Mouse (Mus musculus) right cerebral cortex, postnatal 4 days (tissue): Measurements from ENCODE around the gene Lrrn1.
A peak's percentile ranks its signal among the peaks of the same experiment; 100 is the strongest.

ENCODE experiments used
- DNase-seq: peaks from one replicate; pipeline ENCODE4 v3.0.0-alpha.2; 2022

The Lrrn1 gene

GRCm38 (mm10) chr6:107528877-107529864 is at the start of gene Lrrn1:
Gene Lrrn1, plus strand, starts transcription at chr6:107529768.
- DNase-seq, result peak; percentile 78

DNA sequence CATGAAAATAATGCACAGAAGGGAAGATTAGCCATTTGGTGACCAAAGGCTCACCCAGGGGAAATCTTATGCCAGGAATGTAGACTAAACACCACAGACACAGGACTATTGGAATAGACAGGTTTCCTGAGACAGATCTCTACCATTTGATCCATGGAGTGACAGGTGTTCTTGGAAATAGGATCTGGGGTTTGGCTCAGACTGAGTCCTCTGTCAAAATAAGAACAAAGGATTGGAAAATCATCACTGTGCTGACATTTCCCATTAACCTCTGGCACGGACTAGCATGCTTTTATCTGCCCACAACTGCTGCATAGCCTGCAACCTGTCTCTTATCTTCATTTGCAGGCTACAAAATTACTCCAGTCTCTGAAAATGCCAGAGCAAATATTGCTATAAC is 35.1 kb upstream of the Lrrn1 start:
- no peak for DNase-seq

DNA sequence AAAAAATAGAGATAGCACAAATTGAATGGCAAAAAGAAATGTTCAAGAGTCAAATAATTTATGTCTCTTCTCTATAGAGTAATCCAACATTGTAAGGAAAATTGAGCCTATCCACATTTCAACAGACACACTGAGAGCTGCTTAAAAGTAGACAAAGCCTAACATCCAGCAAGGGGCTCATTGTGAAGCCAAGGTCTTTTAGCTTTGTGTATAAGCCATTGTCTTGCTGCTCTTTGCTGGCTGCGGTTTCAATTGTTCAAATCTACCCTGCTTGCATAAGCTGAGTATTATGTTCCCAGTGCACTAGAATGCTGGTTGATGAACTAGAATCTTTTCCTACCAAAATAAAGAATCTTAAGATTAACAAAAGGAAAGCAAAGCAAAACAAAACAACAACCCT is 33.7 kb upstream of the Lrrn1 start:
- DNase-seq, result no peak

GRCm38 (mm10) chr6:107513716-107514115 is 15.9 kb upstream of the Lrrn1 start:
- no peak for DNase-seq

DNA sequence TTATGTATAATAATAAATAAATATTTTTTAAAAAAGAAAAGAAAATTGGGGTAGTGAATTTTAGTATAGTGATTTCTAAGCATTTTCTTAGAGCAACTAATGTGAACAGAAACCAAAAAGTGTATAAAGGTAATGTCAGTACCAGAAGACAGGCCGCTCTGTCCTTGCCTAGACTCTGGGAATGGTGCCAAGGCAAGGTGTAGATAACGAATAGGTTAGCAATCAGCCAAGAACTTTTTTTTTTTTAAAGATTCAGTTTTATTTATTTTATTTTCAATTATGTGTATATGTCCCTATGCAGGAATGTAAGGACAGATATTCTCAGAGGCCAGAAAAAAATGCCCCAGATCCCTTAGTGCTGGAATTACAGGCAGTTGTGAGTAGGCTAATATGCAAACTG is 5.6 kb upstream of the Lrrn1 start:
- DNase-seq, result no peak

DNA sequence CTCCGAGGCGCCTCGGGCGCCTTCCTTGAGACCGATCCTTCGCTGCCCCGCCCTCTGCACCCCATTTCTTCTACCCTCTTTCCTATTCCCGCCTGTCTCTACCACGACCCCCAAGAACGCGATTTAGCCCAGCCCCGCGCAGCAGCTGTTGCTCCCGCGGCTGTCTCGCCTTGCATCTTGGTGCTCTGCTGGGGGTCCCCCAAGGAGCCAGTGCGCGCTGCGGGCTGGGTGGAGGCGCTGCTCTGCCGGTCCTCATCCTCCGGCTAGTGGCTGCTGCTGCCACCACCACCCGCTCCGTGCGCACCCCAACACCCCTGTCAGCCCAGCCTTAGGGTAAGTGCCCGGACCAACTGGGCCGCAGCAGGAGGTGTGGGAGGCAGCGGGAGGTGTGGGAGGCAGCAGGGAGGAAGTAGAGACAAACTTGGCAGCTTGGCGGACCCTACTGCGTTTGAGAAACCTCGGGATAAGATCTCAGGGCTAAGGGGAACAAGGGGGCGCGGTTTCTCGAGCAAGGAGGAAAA is 403 bp downstream of the Lrrn1 start:
- peak; percentile 60 for DNase-seq

GRCm38 (mm10) chr6:107530621-107531285 is 1.2 kb downstream of the Lrrn1 start:
- peak; percentile 16 for DNase-seq

- DNase-seq, result no peak
Observed at GRCm38 (mm10) chr6:107531526-107532080, 2.0 kb downstream of the Lrrn1 start.

GRCm38 (mm10) chr6:107534533-107534932 is 5.0 kb downstream of the Lrrn1 start:
- no peak for DNase-seq

GRCm38 (mm10) chr6:107536631-107537030 is 7.1 kb downstream of the Lrrn1 start:
- DNase-seq, result no peak

GRCm38 (mm10) chr6:107541222-107541621 is 11.7 kb downstream of the Lrrn1 start:
- DNase-seq, result no peak

DNA sequence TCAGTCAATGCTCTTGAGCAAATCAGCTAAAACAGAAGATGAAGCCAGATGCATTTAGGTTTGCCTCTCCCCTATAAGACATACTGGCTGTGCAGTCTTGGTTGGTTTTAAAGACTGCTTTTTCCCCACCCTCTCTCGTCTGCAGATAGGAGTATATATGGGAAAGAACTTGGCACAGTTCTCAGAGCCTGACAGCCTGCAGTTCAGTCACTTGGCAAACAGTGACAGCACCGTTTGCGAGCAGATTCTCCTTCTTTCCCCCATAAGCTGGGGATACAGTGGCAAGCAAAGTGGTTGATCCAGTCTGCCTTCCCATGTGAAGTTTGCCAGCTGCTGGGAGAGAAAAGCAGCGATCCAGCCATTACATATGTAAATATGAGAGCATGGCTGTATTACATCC is 12.3 kb downstream of the Lrrn1 start:
- DNase-seq, result peak; percentile 8

GRCm38 (mm10) chr6:107546272-107546671 is 16.7 kb downstream of the Lrrn1 start:
- DNase-seq, result no peak

- no peak for DNase-seq
Observed at GRCm38 (mm10) chr6:107552511-107552910, 22.9 kb downstream of the Lrrn1 start.

GRCm38 (mm10) chr6:107555364-107555763 is 25.8 kb downstream of the Lrrn1 start:
- no peak for DNase-seq

- peak; percentile 10 for DNase-seq
Observed at GRCm38 (mm10) chr6:107556996-107557395, 27.4 kb downstream of the Lrrn1 start.

DNA sequence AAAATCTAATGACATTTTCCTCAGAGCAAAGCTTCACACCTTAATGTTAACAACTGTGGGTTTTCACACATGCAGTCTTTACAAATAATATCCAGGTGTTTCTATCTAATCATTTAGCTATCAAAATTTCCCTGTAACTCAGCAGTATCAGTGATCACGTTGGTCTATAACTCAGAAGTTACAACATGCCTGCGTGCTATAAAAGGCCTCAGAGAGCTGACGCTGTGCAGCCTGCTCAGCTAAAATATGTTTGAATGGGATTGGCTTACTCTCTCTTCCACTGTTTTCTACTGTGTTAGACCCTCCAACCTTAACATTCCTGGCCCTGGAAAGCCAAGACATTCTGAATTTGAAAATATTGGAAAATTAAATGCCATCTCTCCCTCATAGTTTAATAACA is 28.2 kb downstream of the Lrrn1 start:
- DNase-seq, result no peak

GRCm38 (mm10) chr6:107562255-107562654 is 32.7 kb downstream of the Lrrn1 start:
- DNase-seq, result no peak

DNA sequence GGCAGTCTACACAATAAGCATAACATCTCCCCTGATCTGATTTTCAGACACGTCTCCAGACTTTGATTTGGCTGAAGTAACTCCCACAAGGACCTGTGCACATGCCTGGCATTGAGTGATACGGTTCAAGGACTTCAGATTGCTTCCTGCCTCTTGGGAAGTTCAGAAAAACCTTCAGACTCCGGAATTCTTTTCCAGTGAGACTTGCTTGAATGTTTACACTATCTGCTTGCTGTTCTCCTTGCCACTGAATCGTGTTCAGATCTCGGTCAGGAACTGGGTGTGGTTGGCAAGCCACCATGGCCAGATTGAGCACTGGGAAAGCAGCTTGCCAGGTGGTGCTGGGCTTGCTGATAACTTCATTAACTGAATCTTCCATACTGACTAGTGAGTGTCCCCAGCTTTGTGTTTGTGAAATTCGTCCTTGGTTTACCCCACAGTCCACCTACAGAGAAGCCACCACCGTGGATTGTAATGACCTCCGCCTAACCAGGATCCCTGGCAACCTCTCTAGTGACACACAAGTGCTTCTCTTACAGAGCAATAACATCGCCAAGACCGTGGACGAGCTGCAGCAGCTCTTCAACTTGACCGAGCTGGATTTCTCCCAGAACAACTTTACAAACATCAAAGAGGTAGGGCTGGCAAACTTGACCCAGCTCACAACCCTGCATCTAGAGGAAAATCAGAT is 37.5 kb downstream of the Lrrn1 start:
- DNase-seq, result no peak

- DNase-seq, result no peak
Observed at GRCm38 (mm10) chr6:107574561-107574960, 45.0 kb downstream of the Lrrn1 start.

DNA sequence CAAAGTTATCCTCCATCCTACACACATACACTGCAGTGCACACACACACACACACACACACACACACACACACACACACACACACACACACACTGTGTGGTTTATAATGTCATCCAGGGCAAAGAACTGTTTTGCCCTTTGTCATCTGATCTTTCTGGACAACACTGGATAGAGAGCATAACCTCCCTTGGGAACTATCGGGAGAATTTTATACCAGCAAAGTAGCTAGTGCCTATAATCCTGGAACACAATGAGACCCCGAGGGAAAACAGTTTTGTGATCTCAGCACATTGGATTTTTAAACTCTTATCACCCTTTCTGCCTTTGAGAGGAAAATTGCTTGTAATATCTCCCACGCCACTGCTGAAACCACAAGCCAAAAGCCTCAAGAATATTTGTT is 45.8 kb downstream of the Lrrn1 start:
- no peak for DNase-seq

DNA sequence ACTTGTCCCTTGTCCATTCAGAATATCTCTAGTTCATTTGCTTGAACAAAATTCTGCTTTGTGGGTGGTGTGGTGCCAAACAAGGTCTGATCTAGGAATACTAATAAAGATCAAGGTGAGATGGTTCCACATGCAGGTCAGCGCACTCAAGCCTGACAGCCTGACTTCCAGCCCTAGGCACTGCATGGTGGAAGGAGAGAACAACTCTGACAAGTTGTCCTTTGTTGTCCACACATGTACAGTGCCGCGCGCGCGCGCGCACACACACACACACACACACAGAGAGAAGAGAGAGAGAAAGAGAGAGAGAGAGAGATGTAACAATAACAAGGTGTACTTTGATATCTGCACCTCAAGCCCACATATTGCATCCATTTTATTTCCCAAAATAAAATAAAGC is 47.7 kb downstream of the Lrrn1 start:
- no peak for DNase-seq
